Mouse (Mus musculus) embryonic facial prominence, embryonic 10.5 days (tissue): ENCODE data around the gene Cd3e. TPM values are rescaled to one million over a fixed set of nuclear protein-coding genes. Genes with fewer than 3 reads are reported as not detected.

ENCODE experiments used
- DNase-seq: peaks from one replicate; pipeline ENCODE4 v3.0.0-alpha.2; 2017; ENCODE audit warnings: low spot score
- H3K27ac ChIP-seq: fragments of 300-500 bp; sonication (generic); replicated peaks from 2 replicates; pipeline ENCODE4 v1.5.1; 2016; ENCODE audit warnings: mild to moderate bottlenecking
- H3K27me3 ChIP-seq: fragments of 300-500 bp; sonication (generic); replicated peaks from 2 replicates; pipeline ENCODE4 v1.6.1; 2016; ENCODE audit warnings: low read depth, mild to moderate bottlenecking; ENCODE audit not compliant: poor library complexity, severe bottlenecking
- H3K36me3 ChIP-seq: fragments of 300-500 bp; sonication (generic); replicated peaks from 2 replicates; pipeline ENCODE4 v1.6.1; 2016; ENCODE audit warnings: mild to moderate bottlenecking, moderate library complexity
- H3K4me1 ChIP-seq: fragments of 300-500 bp; sonication (generic); 2 replicates; pipeline ENCODE4 v1.6.1; 2016
- H3K4me3 ChIP-seq: fragments of 300-500 bp; sonication (generic); 2 replicates; pipeline ENCODE4 v1.5.1; 2016; ENCODE audit warnings: mild to moderate bottlenecking, moderate library complexity
- H3K9me3 ChIP-seq: fragments of 300-500 bp; sonication (generic); 2 replicates; pipeline ENCODE4 v1.6.1; 2016; ENCODE audit warnings: mild to moderate bottlenecking
- WGBS: fragments of 180-500 bp; shearing (Covaris S2); methylation state at CpG from one replicate; pipeline ENCODE4 v1.1.7; 2016; 5-methylcytosine and 5-hydroxymethylcytosine counted together
- polyA plus RNA-seq: library from polyadenylated mRNA; unstranded; fragments of >200 nt; fragmentation: Nextera tagmentation; extraction: Ambion mirVana; gene quantifications from 2 replicates; pipeline ENCODE4 v1.2.1, GENCODE M21; 2016

Cd3e gene
- polyA plus RNA-seq, 1 experiment from 2014 or later = not detected

DNA sequence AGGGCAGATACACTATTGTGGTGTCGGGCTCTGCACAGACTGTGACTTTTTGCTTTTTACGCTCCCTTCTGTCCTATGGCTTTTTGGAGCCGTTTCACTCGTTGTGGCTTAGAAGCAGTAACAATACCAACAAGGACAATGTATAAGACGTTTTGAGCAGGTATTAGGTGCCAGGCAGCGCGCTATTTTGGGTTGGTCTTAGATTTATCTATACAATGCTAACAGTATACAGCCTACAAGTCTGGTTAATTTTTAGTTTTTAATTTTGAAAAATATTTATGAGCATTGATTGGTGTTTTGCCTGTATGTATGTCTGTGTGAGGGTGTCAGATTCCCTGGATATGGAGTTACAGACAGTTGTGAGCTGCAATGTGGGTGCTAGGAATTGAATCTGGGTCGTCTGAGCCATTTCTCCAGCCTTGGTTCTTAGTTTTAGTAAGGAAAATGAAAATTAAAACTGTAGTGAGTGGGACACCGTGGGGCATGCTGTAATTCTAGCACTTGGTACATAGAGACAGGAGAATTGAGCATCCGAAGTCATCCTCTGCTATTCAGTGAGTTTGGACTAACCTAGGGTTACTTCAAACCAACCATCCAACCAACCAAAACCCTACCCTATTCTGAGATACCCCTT, 43.5 kb downstream of the Cd3e start:
- WGBS = 14% methylated on average over 10 of the region's 10 CpGs
- H3K4me1 ChIP-seq = peaks cover 17% of the 10 kb centered on the region
- peaks cover 15% of the 10 kb centered on the region for H3K36me3 ChIP-seq

GRCm38 (mm10) chr9:44965126-44965832, 44.1 kb downstream of the Cd3e start, which contains the start of gene Ube4a:
Ube4a (minus strand) TSS chr9:44965600.
- H3K27me3 ChIP-seq = no peaks in the 10 kb centered on the region
- H3K4me3 ChIP-seq = peak within 1 kb of the TSS; percentile 93
- 1% methylated on average over 39 of the region's 39 CpGs for WGBS
- H3K36me3 ChIP-seq = peaks cover 16% of the 10 kb centered on the region
- DNase-seq = peak; percentile 100
- peaks cover 17% of the 10 kb centered on the region for H3K4me1 ChIP-seq
- H3K9me3 ChIP-seq = no peaks in the 10 kb centered on the region
- H3K27ac ChIP-seq = peak within 1 kb of the TSS; percentile 75

More for the DNA sequence above, 43.5 kb downstream of the Cd3e start:
- Histone ChIP-seq H3K27ac (peak overlapping the region; percentile 36; the same call in 1 of the 2 replicates), H3K27me3 (no peaks in the 10 kb centered on the region), H3K4me3 (peak overlapping the region; percentile 93), H3K9me3 (no peaks in the 10 kb centered on the region)
- DNase-seq = no peak

DNA sequence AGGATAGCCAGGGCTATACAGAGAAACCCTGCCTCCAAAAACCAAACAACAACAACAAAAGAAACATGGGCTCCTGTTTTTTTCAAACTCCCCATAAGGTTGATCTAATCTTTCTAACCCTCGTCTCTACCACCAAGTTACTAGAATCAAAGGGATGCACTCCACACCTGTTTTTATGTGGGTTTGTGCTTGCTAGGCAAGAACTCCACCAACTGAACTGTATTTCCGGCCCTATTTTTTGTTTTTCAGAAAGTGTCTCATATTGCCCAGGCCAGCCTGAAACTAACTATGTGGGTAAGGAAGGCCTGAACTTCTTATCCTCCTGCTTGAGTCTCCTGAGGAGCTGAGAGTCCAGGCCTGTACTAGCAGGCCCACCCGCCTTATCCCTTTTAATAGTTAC, 55.0 kb downstream of the Cd3e start:
- Histone ChIP-seq H3K27ac (no peak overlapping the region), H3K36me3 (peaks cover 94% of the 10 kb centered on the region), H3K27me3 (no peaks in the 10 kb centered on the region), H3K9me3 (no peaks in the 10 kb centered on the region), H3K4me3 (no peak overlapping the region), H3K4me1 (no peaks in the 10 kb centered on the region)
- no peak for DNase-seq
- WGBS = 89% methylated on average over 3 of the region's 3 CpGs

Other genes starting within 250 kb of the Cd3e start
- gene Arcn1, start 241.8 kb downstream of the Cd3e start, polyA plus RNA-seq = 169 and 171 TPM in 2 replicates
- 133 and 139 TPM in 2 replicates for gene Ift46, start 241.7 kb downstream of the Cd3e start, polyA plus RNA-seq
- gene Tmem25, start 210.3 kb downstream of the Cd3e start, polyA plus RNA-seq = 1.7 and 2.1 TPM in 2 replicates
- gene Ttc36, start 206.6 kb downstream of the Cd3e start, polyA plus RNA-seq = not detected in 2 replicates
- gene Kmt2a, start 128.3 kb downstream of the Cd3e start, polyA plus RNA-seq = 14.1 and 14.9 TPM in 2 replicates
- gene Atp5l, start 88.9 kb downstream of the Cd3e start, polyA plus RNA-seq = 499 and 516 TPM in 2 replicates
- 23.2 and 23.7 TPM in 2 replicates for gene Ube4a, start 44.0 kb downstream of the Cd3e start, polyA plus RNA-seq
- gene Cd3g, start 29.2 kb downstream of the Cd3e start, polyA plus RNA-seq = not detected in 2 replicates
- not detected in 2 replicates for gene Cd3d, start 27.8 kb downstream of the Cd3e start, polyA plus RNA-seq
- gene Mpzl2, start 30.2 kb upstream of the Cd3e start, polyA plus RNA-seq = 9.7 TPM in 2 replicates
- gene Mpzl3, start 45.6 kb upstream of the Cd3e start, polyA plus RNA-seq = 2.2 and 3.7 TPM in 2 replicates
- 0.96 and 1.4 TPM in 2 replicates for gene Jaml, start 69.6 kb upstream of the Cd3e start, polyA plus RNA-seq
- gene Scn2b, start 108.2 kb upstream of the Cd3e start, polyA plus RNA-seq = 6.7 and 7.3 TPM in 2 replicates
- gene Scn4b, start 128.8 kb upstream of the Cd3e start, polyA plus RNA-seq = 0.48 and 0.79 TPM in 2 replicates
- gene BC049352, start 172.4 kb upstream of the Cd3e start, polyA plus RNA-seq = not detected in 2 replicates
- 0.29 and 0.37 TPM in 2 replicates for gene Tmprss4, start 194.5 kb upstream of the Cd3e start, polyA plus RNA-seq